In the genomic region with DNA sequence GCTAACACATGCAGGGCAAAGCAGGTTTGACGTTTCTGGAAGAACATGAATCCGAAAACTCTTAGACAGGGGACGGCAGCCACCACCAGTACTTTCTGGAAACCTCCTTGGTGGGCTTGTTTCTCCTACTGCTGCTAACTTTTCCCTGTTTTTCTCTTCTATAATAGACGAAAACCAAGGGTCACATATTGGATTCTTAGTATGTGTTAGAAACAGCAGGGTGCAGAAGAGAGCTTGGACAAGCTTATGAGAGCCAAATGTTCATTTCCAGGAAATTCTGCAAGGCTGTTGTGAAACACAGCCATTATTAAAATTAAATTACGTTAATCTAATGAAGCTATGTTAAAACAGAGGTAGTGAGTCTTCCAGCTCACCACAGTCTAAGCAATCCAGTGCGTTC, we compare ENCODE assay signal across 25 mouse cellular contexts.
"Had no signal": no experiment of that assay in that cellular context is flagged by ENCODE, and none has a peak within 500 bp of the region (broad histone marks: within the 10 kb centered on the region; RNA-seq: fewer than 3 reads in every experiment).

No protein-coding gene starts in this region.

- DNase-seq: gastrocnemius, postnatal 14 days; gastrocnemius, postnatal 36 days; heart, adult 2 months; heart, postnatal 4 days; kidney, adult 18-20 months; kidney, adult 8-10 months; kidney, postnatal 10 days; kidney, postnatal 25 days; kidney, postnatal 4 days; liver had no signal

- H3K4me1 ChIP-seq: hindbrain, embryonic 12.5 days; intestine, embryonic 15.5 days; limb, embryonic 12.5 days had no signal

- H3K27ac ChIP-seq: heart, adult 2 months; heart, embryonic 13.5 days; heart, embryonic 15.5 days; hindbrain, embryonic 10.5 days; hindbrain, embryonic 12.5 days; hindbrain, embryonic 14.5 days; intestine, embryonic 15.5 days; layer of hippocampus, adult 2 months; left cerebral cortex, adult 2 months; limb, embryonic 10.5 days; limb, embryonic 12.5 days had no signal

- H3K4me3 ChIP-seq: heart, adult 2 months; heart, embryonic 13.5 days; heart, embryonic 15.5 days; hindbrain, embryonic 10.5 days; hindbrain, embryonic 12.5 days; intestine, embryonic 15.5 days; layer of hippocampus, adult 2 months; left cerebral cortex, adult 2 months; limb, embryonic 10.5 days; limb, embryonic 12.5 days had no signal

- H3K36me3 ChIP-seq: heart, embryonic 13.5 days; heart, embryonic 15.5 days; hindbrain, embryonic 10.5 days; hindbrain, embryonic 12.5 days; intestine, embryonic 15.5 days; limb, embryonic 10.5 days; limb, embryonic 12.5 days had no signal

- H3K4me2 ChIP-seq: heart, embryonic 11.5 days; heart, embryonic 13.5 days; heart, embryonic 15.5 days; hindbrain, embryonic 12.5 days; hindbrain, embryonic 14.5 days; intestine, embryonic 15.5 days; limb, embryonic 12.5 days; liver, embryonic 11.5 days had no signal

- H3K9ac ChIP-seq: heart, embryonic 13.5 days; heart, embryonic 15.5 days; hindbrain, embryonic 12.5 days; hindbrain, embryonic 14.5 days; intestine, embryonic 15.5 days; limb, embryonic 12.5 days had no signal

- ATAC-seq: hindbrain, embryonic 16.5 days; inflammation-experienced regulatory T-cells, adult 6 months; intestine, embryonic 15.5 days; intestine, postnatal 0 days had no signal

- H3K9me3 ChIP-seq: heart, embryonic 13.5 days; heart, embryonic 15.5 days; intestine, embryonic 15.5 days; limb, embryonic 10.5 days; limb, embryonic 12.5 days had no signal

- H3K27me3 ChIP-seq: heart, embryonic 13.5 days; heart, embryonic 15.5 days; hindbrain, embryonic 12.5 days; intestine, embryonic 15.5 days; limb, embryonic 12.5 days had no signal
